Mouse (Mus musculus) thymus, adult 2 months (tissue): ENCODE measurements around the gene Ptges2. TPM values are rescaled to one million over a fixed set of nuclear protein-coding genes. Genes with fewer than 3 reads are reported as not detected.

Experiments used
- DNase-seq: peaks from one replicate; pipeline ENCODE4 v3.0.0; 2021
- H3K27ac ChIP-seq: fragments of 200-500 bp; 2 replicates; pipeline ENCODE4 v1.5.1; 2012; ENCODE audit warnings: low read length, control low read depth; ENCODE audit not compliant: control insufficient read depth, insufficient read depth
- H3K27me3 ChIP-seq: fragments of 200-500 bp; 2 replicates; pipeline ENCODE4 v1.6.1; 2012; ENCODE audit warnings: mild to moderate bottlenecking, low read length, moderate library complexity, mixed read lengths; ENCODE audit not compliant: control insufficient read depth, insufficient read depth
- H3K36me3 ChIP-seq: fragments of 200-500 bp; 2 replicates; pipeline ENCODE4 v1.6.1; 2012; ENCODE audit warnings: mild to moderate bottlenecking, low read length, moderate library complexity; ENCODE audit not compliant: control insufficient read depth, insufficient read depth
- H3K4me1 ChIP-seq: fragments of 200-500 bp; replicated peaks from 2 replicates; pipeline ENCODE4 v1.6.1; 2012; ENCODE audit warnings: low read length; ENCODE audit not compliant: control insufficient read depth, insufficient read depth
- H3K4me3 ChIP-seq: fragments of 200-500 bp; 2 replicates; pipeline ENCODE4 v1.5.1; 2012; ENCODE audit warnings: mild to moderate bottlenecking, low read length, control low read depth, moderate library complexity; ENCODE audit not compliant: control insufficient read depth, insufficient read depth
- CTCF ChIP-seq: fragments of 200-500 bp; IDR thresholded peaks from 2 replicates; pipeline ENCODE4 v1.5.1; 2012; ENCODE audit warnings: mild to moderate bottlenecking, control low read depth, low read length, moderate library complexity, borderline replicate concordance; ENCODE audit not compliant: control insufficient read depth, poor library complexity, insufficient read depth; ENCODE audit errors: extremely low read depth
- POLR2A ChIP-seq: fragments of 200-500 bp; IDR thresholded peaks from 2 replicates; pipeline ENCODE4 v1.6.1; 2012; ENCODE audit warnings: mild to moderate bottlenecking, low read length, control low read depth, moderate library complexity; ENCODE audit not compliant: control insufficient read depth, poor library complexity, insufficient read depth; ENCODE audit errors: extremely low read depth
- whole genome bisulfite sequencing: fragments of 180-500 bp; shearing (Covaris S2); methylation state at CpG from one replicate; pipeline ENCODE4 v1.1.7; 2018; 5-methylcytosine and 5-hydroxymethylcytosine counted together
- polyA plus RNA-seq: library from polyadenylated mRNA; depleted of rRNA; stranded (reverse); fragments of >200 nt; gene quantifications from 2 replicates; pipeline ENCODE4 v1.2.3, GENCODE M21; 2012

Gene Ptges2
- polyA plus RNA-seq, 1 experiment: 24.7 TPM

DNA sequence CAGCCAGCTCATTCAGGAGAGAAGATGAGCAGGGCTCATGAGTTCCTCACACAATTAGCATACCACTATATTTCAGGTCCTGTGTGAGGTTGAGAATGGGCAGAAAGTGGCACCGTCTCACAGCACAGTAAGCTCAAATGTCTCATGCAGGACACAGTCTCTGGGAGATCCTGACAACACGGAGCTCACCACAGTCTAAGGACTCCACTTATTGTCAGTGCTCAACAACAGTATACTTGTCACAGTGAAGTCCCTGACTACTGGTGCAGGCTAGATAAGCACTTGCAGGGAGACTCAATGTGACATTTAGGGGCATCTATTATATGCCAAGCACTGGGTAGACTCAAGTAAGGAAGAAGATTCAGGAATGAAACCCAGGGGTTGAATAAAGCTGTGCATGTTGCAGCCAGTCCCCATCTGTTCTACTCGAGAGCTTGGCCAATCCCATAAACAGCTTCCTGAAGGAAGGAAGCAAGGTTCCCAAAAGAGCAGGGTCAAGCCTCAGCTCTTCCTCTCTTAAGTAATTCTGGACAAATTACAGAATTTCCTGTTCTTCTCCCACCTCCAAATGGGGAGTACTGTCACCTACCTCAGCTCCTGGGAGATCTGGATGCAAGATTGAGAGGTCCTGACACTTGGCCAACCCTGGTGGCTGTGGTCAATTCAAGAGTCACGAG lies 33.7 kb downstream of the Ptges2 start:
- no peak for TF ChIP-seq POLR2A
- no peak for TF ChIP-seq CTCF
- Histone ChIP-seq H3K36me3 (no peaks in the 10 kb centered on the region), H3K4me1 (0 out of 2 replicates have a peak, but pooled peaks cover 3% of the 10 kb centered on the region), H3K27ac (no peak overlapping the region), H3K27me3 (no peaks in the 10 kb centered on the region), H3K4me3 (no peak overlapping the region)
- WGBS: 94% methylated on average over 4 of the region's 4 CpGs
- no peak for DNase-seq

DNA sequence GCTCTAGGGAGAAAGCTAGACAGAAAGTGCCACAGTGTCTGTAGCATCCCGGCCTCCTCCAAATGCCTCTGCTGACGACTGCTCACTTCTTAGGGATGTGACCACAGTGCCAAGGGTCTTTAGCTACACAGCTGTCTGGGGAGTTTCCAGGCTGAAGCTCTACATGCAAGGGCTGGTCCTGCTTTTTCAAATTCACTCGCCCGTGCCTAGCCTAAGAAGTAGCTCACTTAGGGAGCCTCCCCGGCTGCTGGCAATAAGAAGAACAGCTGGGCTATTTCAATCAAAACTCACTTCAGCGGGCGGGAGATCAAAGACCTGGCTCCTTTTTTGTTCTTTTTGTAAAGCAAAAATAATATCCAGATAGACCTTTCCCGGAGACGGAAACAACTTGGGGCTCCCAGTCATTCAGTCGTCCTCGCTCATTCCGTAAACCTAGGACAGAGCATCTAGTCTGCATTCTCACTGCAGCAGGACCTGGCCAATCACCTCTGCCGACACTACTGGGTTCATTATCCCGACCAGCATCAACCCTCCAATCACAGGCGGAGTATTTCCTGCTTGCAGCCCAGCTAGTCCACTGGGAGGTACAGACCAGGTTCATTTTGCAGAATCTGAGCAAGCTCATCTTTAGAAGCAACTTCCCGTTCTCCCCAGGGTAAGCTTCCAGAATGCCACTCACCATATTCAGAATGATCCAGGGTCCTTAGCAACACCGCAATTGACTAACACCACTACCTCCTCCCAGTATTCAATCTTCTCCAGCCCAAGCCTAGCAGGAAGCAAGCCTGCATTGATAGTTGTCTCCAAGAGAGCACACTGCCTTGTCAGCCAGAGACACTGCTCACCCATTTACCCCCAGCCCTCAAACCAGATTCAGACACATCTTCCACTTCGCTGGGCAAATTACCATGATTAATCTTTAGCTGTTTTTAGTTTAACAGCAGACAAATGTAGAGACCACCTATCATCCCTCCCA lies 35.3 kb downstream of the Ptges2 start:
- no peaks in the 10 kb centered on the region for H3K27me3 ChIP-seq
- DNase-seq: no peak
- 86% methylated on average over 18 of the region's 18 CpGs for WGBS
- no peak overlapping the region for H3K4me3 ChIP-seq
- H3K27ac ChIP-seq: no peak overlapping the region
- H3K4me1 ChIP-seq: 0 out of 2 replicates have a peak, but pooled peaks cover 3% of the 10 kb centered on the region
- H3K36me3 ChIP-seq: no peaks in the 10 kb centered on the region
- TF ChIP-seq CTCF: no peak
- no peak for TF ChIP-seq POLR2A

DNA sequence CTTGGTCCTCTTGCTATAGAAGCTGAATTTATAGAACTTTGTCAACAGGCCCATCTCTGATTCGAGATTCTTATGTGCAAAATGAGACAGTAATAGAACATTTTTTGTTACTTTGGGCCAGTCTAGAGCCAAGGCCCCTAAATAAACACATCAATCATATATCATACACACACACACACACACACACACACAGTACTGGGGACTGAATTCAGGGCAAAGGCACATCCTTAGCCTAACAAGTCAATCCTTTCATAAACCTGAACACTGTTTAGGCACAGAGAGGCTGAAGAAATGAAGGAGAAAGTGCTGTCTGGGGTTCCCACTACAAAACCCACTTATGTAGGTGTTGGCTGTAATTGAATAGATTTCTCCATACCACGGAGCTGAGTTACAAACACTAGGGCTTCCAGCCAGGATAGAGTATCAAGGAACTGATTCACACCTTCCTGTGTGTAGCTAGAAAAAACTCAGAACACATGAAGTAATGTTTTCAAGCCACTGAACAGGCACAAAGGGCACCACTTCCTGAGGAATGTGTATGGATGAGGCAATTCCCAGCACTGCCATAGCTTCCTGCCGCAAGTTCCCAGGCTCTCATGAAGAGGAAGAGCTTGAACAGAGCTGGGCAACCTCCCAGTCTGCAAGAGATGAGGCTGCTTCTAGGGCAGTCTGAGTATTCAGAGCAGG lies 41.1 kb downstream of the Ptges2 start:
- H3K4me1 ChIP-seq: no peaks in the 10 kb centered on the region
- no peaks in the 10 kb centered on the region for H3K27me3 ChIP-seq
- no peak overlapping the region for H3K27ac ChIP-seq
- 90% methylated on average over 3 of the region's 3 CpGs for WGBS
- no peak for TF ChIP-seq CTCF
- no peak for TF ChIP-seq POLR2A
- H3K36me3 ChIP-seq: no peaks in the 10 kb centered on the region
- DNase-seq: no peak
- no peak overlapping the region for H3K4me3 ChIP-seq

- WGBS: 45% methylated on average over 2 of the region's 2 CpGs
- DNase-seq: no peak
- Histone ChIP-seq H3K36me3 (no peaks in the 10 kb centered on the region), H3K4me1 (no peaks in the 10 kb centered on the region), H3K27me3 (no peaks in the 10 kb centered on the region), H3K4me3 (no peak overlapping the region), H3K27ac (no peak overlapping the region)
- TF ChIP-seq POLR2A: no peak
Observed at GRCm38 (mm10) chr2:32437612-32438166, 42.0 kb downstream of the Ptges2 start.

GRCm38 (mm10) chr2:32438733-32439132 lies 43.0 kb downstream of the Ptges2 start:
- H3K36me3 ChIP-seq: no peaks in the 10 kb centered on the region
- no peak for DNase-seq
- no peak overlapping the region for H3K4me3 ChIP-seq
- no peaks in the 10 kb centered on the region for H3K4me1 ChIP-seq
- no peak for TF ChIP-seq POLR2A
- TF ChIP-seq CTCF: no peak
- 92% methylated on average over 3 of the region's 3 CpGs for WGBS
- H3K27me3 ChIP-seq: no peaks in the 10 kb centered on the region
- H3K27ac ChIP-seq: no peak overlapping the region

DNA sequence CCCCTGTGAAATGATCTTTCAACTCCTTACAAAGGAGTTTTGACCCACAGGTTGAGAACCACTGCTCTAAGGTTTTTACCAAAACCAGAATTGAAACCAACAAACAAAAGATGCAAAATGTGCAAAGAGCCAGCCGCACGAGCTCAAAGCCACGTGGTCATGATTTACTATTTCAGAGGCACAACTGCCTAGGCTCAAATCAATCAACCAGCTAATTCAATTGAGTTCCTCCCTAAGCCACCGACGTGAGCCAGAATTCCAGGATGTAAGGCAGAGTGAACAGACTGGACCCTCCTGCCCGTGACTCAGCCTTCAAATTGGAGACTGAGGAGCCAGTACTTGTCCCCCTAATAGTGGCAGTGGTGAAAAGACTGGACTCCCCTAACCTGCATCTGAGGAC lies 43.5 kb downstream of the Ptges2 start:
- no peak for DNase-seq
- Histone ChIP-seq H3K27ac (no peak overlapping the region), H3K4me3 (no peak overlapping the region)

More for the DNA sequence above, 43.5 kb downstream of the Ptges2 start:
- 89% methylated on average over 6 of the region's 6 CpGs for WGBS
- Histone ChIP-seq H3K27me3 (no peaks in the 10 kb centered on the region), H3K36me3 (no peaks in the 10 kb centered on the region), H3K4me1 (no peaks in the 10 kb centered on the region)
- no peak for TF ChIP-seq CTCF
- no peak for TF ChIP-seq POLR2A
